Mouse (Mus musculus) MN1 (cell line): ENCODE data around the gene Cdk15.
A peak's percentile ranks its signal among the peaks of the same experiment; 100 is the strongest.

ENCODE experiments used
- DNase-seq: peaks from one replicate; pipeline ENCODE4 v3.0.0-alpha.2; 2016; ENCODE audit warnings: low spot score

Cdk15 gene

DNA sequence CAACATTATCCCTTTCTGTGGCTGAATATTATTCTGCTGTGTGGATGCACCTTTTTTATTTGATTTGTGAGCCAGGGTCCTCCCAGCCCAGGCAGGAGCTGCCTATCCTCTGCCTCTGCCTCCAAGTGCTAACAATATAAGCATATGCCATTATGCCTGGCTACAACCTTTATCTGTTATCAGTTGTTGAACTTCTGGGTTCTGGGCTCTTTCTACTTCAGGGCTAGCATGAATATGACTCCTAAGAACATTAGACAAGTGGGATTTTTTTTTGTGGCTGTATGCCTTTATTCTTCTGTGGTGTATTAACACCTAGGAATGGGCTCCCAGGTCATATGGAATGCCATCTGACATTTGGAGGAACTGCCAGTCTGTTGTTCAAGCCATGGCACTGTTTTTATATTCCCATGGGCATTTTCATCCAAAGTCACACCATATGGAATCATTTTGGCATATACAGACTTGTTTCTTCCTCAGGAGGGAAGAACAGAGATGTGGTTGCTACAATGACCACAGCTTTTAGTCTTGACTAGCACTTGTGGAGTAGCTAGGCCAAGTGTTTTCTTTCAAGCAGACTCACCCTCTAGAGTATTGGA lies 113.7 kb downstream of the Cdk15 start:
- no peak for DNase-seq

DNA sequence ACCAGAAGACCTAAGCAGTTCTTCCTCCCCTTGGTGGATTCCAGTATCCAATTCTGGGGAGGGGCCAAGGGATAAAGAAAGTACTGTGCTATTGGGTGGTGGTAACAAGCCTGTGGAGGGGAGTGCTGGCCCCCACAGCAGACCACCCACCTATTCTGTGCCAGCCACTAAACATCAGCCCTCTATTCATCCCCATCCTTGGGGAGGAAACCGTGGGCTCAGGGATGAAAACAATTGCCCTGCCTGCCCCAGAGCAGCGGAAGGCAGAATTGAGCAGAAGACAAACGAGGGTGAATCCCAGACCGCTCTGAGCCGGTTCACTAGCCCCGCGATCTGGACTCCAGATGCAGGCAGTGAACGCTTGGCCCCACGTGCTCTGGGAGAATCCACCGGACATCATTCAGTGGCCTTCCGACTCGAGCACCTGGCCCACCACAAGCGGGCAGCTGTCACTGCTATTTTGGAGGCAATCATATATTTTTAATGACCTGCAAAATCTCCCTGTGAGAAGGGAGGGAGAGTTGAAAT lies 119.4 kb downstream of the Cdk15 start:
- DNase-seq: no peak

- DNase-seq: no peak
Measured at GRCm38 (mm10) chr1:59376557-59376956, 119.9 kb downstream of the Cdk15 start.

GRCm38 (mm10) chr1:59377312-59377711 lies 120.6 kb downstream of the Cdk15 start:
- no peak for DNase-seq

- DNase-seq: no peak
Measured at GRCm38 (mm10) chr1:59380926-59381325, 124.2 kb downstream of the Cdk15 start.

DNA sequence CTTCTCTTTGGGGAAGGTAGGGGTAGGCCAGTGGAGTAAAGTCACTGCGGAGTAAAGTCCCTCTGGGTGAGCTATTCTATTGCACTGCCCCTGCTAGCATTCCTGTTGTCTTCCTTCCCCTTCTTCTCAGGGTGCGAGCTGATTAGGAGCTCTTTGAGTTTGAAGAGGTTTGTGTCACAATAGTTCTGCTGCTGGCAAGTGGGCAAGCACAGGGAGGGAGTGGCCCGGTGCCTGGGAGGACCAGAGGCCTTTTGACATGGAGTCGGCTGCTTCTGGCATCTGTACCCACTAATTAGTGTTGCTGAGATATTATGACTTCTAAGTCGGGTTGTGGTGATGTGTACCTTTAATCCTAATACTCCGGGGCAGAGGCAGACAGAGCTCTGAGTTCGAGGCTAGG lies 124.8 kb downstream of the Cdk15 start:
- DNase-seq: no peak

DNA sequence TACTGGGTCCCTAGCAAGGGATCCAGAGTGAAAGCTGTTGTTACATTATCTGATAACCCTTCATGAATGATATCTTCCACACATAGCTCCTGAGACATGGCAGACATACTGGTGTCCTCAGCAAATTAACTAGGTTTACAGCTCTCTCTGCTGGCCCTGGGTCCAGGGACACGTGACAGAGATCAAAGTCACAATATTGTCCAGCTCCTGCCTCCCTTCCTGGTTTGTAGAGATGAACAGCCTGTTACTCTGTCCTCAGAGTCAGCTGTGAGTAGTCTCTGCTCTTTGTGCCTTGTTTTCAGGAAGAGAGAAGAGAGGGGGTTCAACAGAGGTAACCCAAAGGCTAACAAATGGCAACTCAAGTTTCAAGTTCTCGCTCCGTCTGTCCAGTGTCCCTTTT lies 125.8 kb downstream of the Cdk15 start:
- DNase-seq: no peak

- DNase-seq: no peak
Measured at GRCm38 (mm10) chr1:59383049-59383610, 126.4 kb downstream of the Cdk15 start.

DNA sequence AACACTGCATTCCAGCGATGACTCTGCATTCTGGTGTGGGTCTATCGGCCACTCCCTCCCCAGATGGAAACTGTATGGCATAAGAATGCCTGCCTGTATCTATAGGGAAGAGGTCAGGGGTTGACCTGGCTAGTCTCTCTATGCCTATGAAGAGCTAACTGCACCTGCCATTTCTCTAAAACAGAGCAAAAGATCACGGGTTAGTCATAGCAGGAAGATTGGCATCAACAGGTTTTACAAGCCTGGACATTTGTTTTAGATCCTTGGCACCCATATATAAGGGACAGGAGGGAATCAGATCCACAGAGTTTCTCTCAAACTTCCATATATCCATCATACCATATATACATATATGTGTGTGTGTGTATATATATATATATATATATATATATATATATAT lies 127.7 kb downstream of the Cdk15 start:
- no peak for DNase-seq

DNA sequence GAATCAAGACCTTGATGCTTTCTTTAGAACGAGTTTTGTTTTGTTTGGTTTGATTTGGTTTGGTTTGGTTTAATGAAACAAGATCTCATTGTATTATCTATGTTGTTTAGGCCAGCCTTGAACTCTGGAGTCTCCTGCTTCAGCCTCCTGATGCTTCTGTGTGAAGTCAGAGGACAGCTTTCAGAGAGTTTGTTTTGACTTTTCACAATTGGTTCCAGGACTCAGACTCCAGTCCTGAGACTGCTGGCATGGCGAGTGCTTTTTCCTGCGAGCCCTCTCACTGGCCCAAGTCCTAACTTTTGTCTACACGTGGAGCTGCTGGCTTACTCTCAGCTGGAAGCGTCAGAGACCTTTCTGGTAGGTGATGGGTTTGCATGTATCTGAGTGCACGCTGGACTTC lies 128.9 kb downstream of the Cdk15 start:
- no peak for DNase-seq

DNA sequence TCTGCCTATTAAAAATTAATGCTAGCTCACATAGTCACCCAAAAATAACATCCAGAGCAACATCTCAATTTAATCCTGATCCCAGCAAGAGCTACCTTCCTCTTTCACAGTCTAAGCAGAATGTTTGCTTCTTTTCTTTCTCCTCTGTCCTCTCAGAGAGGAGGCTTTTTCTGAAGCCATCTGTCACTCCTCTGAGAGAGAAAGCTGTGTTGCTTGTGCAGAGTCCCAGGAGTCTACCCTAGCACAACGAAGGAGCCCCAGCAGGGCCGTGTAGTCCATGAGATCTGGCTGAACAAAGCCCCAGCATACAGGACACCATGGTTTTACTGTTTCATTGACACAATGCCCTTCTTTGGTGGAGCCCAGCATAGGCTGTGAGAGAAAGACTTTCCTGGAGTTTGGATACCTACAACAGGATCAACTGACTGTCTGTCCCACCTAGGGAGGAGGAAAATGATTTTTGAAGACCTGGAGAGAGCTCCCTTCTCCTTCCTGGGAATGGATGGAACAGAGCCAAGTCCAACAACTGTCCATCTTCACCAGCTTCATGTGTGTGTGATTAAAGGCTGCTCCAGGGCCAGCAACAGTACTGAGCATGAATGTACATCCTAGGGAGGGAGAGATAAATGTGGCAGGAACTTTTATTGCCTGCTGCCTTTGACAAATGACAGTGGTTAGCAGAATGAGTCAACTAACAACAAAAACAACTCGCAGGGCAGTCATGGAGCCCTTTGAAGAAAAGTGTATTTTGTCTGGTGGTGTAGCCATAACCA lies 131.0 kb downstream of the Cdk15 start:
- DNase-seq: no peak

- no peak for DNase-seq
Measured at GRCm38 (mm10) chr1:59389181-59389580, 132.5 kb downstream of the Cdk15 start.

DNA sequence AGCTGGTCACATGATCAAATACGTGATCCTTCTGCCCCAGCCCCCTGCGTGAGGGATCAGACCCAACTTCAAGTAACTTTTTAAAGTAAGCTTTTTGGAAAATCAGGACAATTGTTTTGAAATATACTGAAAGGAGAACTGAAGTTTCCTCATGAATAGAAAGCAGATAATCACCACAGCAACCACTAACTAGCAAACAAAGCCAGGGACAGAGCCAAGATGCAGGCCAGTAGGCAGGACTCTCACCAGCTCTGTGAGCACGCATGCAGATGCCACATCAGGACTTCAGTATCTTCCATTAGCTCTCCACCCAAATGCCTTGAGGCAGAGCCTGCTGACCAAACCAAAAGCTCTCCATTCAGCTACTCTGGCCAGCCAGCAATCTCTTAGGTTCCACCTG lies 135.0 kb downstream of the Cdk15 start:
- peak; percentile 67 for DNase-seq

DNA sequence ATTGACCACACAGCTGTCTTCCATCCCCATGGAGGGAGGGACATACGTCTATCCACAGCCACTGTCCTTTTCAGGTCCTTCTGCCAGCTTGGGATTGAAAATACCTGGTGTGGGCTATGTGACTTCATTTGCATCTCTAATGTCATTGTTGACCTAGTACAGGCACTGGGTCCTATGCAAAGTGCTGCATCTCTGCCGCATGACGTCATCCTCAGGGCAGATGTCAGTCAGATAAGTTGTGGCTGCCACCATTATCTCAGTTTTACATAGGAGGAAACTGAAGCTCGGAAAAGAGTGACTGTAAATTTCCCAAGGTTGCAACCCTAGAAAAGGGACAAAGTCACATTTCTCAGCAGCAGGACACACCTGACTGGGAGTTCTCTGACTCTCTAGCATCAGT lies 137.4 kb downstream of the Cdk15 start:
- no peak for DNase-seq

DNA sequence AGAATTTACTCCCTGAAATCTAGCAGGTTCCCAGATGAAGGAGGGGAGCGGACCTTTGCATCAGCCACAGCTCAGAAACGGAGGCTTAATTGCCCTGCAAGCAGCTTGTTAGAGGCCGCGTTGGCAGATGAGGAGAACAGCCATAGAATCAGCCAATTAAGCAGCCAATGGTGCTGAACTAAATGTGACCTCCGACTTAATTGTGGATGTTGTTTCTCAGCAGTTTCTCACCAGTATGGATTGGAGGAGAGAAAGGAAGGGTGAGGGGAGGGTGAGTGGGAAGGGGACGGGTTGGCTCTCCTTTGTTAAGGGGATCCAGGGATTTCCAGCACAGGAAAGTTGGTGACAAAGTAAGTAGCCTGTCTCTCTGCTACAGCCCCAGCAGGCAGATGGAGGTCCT lies 137.9 kb downstream of the Cdk15 start:
- no peak for DNase-seq

DNA sequence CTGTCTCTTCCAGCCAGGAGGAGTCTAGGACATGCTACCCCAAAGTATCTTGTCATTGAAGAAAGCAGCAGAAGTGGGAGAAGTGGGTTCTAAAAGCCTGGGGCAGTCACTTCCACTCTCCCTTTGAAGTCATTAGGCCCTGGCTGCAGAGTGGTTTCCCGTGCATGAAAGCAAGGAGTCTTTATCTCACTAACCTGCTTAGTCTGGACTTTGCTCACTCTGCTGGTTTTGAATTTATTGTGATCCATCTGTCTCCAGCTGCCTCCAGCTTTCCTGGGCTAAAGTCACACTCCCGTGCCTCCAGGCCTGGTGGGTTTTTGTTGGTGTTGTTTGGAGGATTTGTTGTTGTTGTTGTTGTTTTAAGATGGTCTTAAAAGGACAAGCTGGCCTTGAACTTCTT lies 139.3 kb downstream of the Cdk15 start:
- DNase-seq: no peak

DNA sequence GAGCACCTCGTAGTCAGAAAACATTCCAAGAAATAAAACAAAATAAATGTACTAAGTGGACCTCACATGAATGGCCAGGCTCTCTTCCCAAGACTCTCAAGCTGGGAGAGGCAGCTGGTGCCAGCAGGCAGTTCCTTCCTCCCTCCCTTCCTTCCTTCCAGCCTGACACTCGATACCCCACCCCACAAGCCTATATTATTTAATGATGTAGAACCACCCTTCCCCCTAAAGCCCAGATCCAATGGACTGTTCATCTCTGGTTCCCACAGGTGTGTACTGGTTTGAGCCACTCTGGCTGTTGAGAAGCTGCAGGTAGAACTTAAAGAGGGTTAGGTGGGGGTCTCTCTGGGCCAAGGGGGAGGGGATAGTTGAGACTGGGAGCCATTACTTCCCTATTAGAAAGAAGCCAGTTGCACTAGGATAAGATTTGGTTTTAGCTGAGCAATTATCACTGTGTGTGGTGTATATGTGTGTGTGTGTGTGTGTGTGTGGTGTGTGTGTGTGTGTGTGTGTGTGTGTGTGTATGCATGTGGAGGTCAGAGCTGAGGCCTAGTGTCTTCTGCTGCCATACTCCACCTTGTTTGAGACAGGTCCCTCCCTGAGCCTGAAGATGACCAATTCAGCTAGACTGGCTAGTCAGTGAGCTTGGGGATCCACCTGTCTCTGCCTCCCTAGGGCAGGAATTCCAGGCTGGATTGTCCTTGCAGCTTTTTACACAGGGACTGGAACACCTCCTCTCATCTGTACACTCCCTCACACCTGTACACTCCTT lies 143.0 kb downstream of the Cdk15 start:
- DNase-seq: no peak

DNA sequence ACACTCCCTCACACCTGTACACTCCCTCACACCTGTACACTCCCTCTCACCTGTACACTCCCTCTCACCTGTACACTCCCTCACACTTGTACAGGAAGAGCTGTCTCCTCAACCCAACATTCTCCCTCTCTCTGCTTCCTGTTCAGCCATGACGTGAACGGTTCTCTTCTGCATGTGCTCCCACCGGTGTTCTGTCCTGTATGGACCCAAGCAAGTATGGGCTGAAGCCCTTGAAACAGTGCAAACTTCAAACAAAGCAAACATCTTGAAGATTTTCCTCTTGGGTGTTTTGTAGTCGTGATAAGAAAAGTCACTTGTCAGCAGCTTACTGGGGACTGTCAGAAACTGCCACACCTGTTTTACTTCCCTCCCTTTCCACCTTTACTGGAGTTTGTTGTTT lies 144.5 kb downstream of the Cdk15 start:
- no peak for DNase-seq
